Mouse (Mus musculus) ovary, postnatal 10 days (tissue): ENCODE data around the gene Rab34.

Source experiments
- DNase-seq: peaks from one replicate; pipeline ENCODE4 v3.0.0; 2022; ENCODE audit warnings: low spot score

Rab34 gene

DNA sequence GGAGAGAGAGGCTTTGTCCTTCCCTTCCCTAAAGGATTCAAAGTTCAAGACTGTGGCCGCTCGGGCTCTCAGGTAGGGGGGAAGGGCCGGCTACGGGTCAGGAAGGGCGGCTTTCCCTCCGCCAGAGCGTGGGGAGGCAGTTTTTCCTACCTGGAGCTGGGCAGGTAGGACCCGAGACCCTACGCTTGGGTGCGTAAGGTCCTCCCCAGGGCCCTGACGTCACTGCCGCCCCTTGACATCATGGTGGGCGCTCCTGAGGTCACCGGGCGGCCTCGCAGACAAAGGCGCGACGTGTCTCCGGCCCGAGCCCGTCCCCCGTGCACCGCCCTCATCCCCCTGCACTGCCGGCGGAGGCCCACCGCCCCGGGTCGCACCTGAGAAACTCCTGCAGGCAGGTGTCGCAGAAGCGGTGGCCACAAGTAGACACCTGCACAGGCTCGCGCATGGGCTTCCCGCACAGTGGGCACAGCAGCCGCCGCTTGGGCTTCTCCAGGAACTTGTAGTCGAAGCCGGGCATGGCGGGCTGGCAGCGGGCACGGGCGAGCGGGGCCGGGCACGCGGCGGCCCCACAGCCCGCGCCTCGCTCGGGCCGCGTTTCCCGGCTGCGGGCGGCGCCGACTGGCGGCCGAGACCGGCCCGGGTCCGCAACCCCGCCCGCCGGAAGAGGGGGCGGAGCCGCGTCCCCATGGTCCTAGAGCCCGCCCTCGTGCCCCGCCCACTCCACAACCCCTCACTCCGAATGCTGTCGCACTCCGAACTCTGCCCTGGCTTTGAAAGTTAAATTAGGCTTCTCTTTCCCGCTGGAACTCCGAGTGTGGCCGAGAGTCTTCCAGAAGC, 23.1 kb upstream of the Rab34 start, which contains the start of gene Traf4:
Gene Traf4 (minus strand): TSS at position 666 of the 837 bp plus-strand sequence.
- DNase-seq = peak; percentile 67

DNA sequence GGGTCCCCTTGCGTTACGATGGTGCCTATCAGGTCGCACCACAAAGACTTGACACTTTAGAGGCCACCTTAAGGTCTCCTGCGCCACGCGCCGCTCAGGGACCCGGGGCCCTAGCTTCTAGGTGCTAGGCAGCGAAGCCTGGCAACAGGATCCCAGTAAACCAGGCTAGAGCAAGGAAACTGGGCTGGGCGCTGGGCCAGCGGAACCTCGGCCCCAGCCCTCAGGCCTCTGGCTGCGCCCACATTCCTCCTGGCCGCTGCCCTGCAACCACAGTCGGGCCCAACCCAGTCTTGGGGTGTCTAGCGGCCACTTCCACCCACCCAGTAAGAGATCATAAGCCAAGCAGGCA, 22.5 kb upstream of the Rab34 start:
- no peak for DNase-seq

DNA sequence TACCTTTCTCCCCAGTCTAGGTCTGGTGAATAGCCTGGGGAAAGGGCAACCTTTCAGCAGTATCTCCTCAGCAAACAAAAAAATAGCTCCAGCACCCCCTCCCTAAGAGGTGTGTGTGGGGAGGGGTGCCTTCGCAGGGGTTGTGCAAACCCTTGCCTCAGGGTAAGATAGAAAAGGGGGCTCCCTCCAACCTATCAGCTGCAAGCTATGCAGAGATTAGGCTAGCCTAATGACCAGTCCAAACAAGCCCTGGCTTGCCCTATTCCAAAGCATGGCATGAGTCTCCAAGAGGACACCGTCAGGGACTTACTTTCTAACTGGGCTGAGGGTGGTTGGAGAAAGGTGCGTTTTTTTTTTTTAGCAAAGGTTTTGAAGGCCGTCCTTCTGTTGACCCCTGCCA, 22.1 kb upstream of the Rab34 start:
- no peak for DNase-seq

DNA sequence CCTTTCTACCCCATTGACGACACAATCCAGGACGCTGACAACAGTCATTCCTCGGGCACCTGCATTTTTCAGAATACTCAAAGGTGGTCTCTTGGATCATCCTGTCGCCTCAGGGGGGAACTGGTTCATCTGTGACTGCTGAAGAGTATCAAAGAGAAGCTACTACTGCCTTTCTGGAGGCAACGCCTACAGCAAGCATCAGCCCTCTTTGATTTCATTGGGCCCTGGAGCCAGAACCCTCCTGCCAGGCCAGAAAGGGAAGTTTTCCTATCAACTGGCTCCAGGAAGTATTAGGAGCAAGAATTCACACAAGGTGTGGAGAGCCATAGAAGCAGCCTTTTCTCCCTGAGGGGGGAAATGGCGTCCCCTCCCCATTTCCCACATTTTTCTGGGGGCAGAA, 21.6 kb upstream of the Rab34 start:
- DNase-seq = no peak

DNA sequence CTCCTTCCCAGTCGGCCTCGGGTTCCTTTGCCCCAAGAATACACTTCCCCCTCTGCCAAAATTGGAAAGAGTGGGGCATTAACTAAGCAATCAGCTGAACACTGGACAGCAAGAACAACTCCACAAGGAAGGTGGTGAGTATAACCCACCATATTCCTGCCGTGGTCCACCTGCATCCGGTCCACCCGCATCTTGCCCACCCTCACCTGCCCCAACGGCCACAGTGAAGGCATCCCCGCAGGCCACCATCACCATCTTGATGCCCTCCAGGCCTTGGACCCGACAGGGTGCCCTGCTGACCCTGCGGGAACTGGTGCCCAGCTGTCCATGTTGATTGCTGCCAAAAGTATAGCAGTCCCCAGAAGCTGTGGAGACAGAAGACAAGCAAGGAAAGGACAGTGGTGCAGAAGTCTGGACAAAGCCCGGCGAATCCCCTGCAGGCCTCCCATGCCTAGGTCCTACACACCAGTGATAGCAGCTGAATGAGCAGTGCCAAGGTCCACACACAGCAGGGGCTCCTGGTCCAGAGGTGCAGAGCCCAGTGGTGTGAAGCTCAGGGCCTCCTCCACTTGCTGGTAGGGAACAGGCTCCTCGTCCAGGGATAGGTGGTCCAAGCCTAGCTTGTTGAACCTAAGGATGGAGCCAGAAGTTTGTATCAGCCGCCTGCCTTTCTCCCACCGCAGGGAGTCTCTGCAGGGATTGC, 20.8 kb upstream of the Rab34 start:
- DNase-seq = no peak

DNA sequence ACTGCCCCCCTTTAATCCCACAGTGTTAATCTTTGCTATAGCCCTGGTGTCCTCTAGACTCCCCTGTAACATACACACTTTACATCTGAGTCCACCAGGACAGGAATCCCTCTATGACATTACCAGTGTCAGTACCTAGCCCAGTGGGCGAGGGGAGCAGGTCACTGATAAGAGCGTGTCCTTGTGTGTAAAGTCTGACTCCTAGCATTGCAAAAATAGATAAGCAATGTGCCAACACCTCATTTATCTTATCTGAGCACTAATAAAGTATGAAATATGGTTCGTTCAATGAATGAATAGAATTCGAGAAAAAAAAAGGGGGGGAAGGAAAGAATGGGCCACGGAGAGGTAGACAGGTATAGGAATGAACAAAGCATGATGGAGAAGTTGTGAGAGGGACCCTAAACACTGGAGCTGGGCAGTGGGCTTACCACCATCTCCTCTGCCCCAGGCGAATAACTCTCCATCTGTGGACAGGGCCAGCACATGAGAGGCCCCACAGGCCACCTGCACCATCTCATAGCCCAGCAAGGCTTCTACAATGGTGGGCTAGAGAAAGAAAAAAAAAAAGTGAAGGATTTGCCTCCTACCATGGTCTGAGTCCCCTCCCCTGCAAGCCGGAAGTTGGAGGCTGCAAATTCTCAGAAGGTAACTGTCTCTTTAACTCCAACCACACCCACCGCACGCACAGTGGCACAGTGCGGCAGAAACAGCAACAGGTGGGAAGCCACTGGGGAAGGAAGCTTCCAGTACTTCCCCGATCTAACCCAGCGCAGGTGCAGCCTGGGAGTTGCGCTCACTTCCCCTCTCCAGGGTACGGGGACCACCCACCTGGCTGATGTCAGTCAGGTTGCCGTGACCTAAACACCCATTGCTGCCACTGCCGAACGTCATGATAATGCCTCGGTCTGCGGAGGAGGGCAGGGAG, 19.4 kb upstream of the Rab34 start:
- DNase-seq = no peak

DNA sequence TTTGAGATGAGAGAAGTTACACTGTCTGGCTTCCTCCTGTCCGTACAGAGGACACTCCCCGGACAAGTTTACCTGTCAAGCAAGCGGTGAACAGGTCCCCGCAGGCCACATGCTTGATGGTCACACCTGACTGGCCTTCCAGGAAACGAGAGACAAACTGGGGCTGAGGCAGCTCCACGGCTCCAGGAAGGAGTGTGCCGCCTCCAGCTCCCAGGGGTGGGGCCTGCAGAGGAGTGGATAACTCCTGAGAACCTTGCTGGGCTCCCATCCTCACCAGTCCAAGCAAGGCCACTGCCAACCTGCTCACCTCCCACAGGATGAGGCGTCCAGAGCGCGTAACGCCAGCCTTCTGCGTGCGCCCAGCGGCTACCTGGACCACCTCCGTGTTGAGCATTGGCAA, 17.9 kb upstream of the Rab34 start:
- no peak for DNase-seq

DNA sequence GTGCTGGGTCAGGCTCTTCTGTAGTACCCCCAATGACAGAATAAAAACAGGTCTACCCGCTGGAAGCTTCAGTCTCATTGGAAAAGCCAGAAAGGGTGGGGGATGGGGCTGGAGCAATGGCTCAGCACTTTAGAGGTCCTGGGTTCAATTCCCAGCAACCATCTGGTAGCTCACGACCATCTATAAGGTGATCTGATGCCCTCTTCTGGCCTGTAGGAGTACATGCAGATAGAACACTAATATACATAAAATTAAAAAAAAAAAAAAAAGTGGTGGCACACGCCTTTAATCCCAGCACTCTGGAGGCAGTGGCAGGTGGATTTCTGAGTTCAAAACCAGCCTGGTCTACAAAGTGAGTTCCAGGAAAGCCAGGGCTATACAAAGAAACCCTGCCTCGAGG, 16.9 kb upstream of the Rab34 start:
- DNase-seq = no peak

DNA sequence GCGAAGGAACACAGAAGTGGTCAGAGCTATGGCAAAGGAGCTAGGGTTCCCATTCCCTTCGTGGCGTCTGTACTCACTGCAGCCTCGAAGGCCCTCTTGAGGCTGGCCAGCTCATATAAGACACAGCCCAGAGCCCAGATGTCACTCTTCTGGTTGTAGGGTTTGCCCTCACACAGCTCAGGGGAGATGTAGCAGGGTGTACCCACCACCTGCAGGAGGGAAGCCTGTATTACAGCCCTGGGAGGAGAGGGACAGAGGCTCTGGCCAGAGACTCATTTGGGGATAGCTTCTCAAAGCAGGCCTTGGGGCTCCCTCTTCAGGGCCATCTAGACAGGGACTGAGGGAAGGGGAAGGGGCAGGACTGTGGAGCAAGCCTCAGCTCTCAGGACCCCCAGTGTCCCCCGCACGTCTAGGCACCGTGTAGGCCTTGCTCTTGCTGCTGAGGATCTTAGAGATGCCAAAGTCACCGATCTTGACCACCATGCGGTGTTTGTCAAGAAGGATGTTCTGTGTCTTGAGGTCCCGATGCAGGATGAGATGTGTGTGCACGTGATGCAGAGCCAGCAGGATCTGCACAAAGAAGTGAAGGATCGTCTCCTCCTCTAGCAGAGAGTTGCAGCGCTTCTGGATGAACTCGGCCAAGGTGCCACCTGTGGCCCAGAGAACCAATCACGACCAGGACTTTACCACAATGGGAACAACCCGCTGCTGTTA, 16.0 kb upstream of the Rab34 start:
- DNase-seq = no peak

DNA sequence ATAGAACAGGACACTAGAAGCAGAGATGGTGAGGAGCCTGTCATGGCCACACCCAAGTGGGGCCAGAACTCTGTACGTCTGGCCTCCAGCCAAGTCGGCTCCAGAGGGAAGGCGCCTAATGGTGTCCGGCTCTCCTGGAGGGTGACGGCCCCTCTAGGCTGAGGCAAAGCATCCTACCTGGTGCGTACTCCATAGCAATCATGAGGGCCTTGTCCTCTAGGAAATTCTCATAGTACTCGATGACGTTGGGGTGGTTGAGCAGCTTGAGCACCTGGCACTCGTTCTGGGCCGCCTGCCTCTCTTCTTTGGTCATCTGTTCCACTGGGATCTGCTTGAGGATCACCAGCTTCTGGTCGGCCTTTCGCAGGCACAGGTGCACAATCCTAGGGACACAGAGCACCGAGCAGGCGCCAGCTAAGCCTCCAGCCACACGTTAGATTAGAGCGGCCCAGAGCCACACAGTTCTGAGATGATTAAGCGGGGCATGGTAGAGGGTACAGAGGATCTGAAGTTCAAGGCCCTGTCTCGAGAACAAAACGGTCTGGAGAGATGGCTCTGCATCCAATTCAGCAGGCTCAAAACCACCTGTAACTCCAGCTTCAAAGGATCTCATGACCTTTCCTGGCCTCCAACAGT, 15.4 kb upstream of the Rab34 start:
- DNase-seq = no peak

DNA sequence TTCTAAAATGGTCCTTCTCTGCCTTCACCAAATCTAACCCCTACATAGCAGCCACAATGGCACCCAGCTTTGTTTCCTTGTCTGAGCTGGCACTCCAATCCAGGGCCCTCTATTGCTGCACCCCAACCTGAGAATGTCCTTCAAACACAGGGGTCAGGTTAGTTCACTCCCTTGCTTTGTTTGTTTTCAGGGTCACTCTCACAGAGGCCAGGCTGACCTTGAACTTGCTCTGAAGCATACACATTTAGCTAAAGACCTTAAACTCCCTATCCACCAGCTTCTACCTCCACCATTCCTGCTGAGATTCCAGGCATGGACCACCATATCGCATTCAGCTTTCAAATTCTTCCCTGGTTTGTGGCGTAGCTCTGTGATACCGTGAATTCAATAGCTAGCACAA, 13.7 kb upstream of the Rab34 start:
- no peak for DNase-seq

DNA sequence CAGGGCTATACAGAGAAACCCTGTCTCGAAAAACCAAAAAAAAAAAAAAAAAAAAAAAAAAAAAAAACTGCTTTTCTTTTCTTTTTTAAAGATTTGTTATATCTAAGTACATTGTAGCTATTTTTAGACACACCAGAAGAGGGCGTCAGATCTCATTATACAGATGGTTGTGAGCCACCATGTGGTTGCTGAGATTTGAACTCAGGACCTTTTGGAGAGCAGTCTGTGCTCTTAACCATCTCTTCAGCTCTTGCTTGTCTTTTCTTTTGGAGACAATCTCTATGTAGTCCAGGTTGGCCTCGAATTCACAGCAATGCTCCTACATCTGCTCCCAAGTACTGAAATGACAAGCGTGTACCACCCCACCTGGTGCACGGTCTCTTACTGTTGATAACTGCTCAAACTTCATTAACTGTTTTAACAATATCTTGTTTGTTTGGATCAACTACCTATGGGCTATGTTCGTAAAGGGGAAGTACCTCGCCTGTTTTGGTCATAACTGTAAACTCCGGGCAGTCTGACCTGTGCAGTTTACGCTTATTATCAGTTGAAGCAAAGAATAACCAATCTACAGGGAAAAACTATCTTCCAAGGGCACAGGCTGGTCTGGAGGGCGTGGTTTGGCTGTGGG, 12.3 kb upstream of the Rab34 start:
- no peak for DNase-seq

DNA sequence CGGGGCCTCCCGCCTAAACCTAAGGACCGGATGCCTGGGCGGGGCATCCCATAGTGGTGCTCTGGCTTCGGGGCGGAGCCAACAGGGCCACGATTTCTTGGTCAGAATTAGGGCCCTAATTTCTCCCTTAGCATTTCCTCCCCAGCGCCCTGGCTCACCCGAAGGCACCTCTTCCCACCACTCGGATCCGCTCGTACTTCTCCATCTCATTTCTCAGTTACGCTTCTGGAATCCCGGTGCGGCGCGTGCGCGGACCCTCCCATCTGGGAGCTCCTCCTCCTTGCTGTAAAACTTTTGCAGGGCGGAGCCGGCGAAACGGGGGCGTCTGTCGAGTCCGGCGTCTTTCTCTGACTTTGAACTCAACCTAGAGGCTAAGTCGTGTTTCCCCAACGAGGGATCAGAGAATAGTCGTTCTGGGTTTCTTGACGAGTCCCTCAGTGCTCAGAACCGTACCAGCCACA, 11.8 kb upstream of the Rab34 start, which contains the start of the genes Nek8 and Tlcd1:
Gene Nek8 (minus strand): TSS at position 274 of the 461 bp plus-strand sequence.
Gene Tlcd1 (plus strand): TSS at position 310 of the 461 bp plus-strand sequence.
- DNase-seq = peak; percentile 65

DNA sequence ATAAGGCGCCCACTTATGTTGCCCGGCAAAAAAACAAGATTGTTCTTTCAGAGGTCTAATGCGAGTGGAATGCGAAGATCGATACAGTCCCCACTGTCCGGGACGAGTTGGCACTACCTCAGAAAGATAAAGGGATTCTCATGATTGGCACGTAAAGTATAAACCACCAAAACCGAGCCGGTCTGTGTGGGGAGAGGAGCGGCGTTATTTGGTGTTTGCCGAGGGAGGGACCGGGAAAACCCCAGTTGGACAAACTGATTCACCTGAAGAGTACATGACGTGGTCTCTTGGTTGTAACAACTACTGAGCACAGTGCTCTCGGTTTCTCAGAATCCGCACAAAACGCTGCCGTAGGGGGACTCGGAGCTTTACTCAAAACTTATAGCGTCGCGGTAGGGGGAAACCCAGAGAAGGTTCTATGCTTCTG, 11.3 kb upstream of the Rab34 start:
- no peak for DNase-seq

DNA sequence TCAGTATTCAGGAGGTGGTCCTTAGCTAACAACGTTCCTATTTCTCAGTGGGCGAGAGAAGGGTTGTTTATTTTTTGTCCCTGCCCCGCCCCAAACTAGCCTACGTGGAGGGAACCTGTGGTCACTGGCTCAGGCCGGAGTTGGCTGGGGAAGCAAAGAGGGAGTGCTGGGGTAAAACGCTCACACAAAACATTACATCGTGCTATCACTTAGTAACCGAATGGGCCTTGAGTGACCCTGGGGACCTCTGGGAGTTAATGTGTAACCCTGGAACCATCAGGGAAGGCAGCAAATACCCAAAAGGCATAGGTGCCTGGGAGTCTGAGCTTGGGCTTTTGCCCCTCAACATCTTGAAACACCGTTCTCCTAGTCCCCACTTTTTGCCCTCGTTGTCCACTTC, 10.8 kb upstream of the Rab34 start:
- no peak for DNase-seq

DNA sequence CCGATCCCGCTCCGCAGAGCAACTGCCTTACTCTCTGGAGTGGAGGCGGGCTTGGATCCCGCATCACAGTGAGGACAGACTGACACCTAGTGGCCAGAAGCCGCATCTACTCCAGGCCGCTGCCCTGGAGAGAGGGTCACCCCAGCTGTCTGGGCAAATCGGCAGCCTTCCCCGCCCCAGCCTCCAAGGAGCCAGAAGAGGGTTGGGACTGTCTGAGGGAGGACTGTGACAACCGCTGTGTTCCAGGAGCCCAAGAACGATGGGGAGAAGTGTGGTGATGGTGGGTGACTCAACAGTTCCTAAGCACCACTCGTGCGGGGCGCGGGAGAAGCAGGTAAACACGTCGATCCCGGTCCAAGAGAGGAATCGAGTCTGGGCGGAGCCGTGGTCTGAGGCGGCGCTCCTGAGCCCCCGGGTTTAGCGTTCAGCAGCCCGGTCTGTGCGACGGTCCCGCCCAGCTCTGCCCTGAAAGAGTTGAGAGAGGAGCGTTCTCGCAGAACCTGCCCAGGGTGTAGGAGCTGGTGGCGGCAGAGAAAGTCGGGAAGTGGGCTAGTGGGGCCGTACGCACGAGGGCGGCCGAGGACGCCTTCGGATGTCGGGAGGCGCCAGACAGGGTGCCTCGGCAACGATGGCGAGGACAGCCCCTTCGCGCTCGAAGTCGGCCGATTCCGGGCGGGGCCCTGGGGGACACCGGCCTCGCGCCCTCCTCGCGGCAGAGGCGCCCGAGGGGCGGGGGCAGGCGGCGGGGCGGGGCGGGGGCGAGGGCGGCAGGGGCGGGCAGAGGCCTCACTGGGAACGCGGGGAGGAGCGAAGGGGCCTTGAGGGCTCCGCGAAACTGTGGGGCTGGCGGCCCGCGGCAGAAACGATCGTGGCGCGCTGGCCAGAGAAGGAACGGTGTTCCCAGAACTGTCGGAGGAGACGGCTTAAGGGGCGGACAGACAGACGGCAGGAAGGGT, 10.0 kb upstream of the Rab34 start:
- DNase-seq = peak; percentile 93

DNA sequence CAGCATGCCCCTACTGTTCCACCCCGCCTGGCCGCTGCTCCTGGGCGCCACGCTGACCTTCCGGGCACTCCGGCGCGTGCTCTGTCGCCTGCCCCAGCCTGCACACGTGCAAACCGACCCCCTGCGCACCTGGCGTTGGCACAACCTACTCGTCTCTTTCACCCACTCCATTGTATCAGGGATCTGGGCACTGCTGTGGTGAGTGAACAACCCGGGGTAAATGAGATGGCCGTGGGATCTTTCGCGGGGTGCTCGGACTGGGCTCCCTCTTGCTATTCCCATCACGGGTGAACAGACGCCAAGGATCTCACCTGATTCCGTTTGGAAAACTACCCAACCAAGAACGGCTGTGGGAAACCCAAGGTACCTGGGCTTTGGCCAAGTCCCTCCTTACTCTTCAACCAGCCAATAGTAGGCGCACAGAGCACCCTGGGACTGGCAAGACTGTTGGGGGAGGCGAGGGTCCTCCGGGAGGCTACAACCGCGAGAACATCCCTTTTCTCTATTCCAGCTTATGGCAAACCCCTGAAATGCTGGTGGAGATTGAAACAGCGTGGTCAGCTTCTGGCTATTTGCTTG, 9.3 kb upstream of the Rab34 start:
- DNase-seq = no peak

DNA sequence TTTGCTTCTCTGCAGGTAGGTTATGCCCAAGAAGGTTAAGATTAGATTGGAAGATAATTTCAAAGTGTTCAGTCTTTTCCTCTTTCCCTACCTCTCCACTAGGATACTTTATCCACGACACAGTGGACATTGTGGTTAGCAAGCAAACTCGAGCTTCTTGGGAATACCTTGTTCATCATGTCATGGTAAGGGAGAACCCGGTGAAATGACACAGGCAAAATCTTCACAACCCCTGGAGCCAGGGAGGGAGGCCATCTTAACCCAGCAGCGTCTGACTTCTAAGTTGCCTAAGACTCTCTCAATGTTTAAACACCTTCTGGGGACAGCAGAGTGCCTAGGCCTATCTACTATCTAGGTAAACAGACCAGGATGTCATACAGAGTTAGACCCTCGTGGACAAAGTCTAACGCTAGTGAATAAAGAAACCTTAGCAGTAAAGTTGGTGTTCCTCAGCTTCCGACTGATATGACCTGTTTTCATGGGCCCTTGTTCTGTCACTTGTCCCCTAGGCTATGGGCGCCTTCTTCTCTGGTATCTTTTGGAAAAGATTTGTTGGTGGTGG, 8.7 kb upstream of the Rab34 start:
- no peak for DNase-seq
